Mouse (Mus musculus): Measurements from ENCODE around the gene Gm14393.

The Gm14393 gene

GRCm38 (mm10) chr2:175067681-175068261 is at the start of gene Gm14393:
TSS of gene Gm14393 (minus strand) at chr2:175067781.
- 80% methylated on average over 1 of the region's 1 CpGs for WGBS

GRCm38 (mm10) chr2:175044268-175044667 is 23.3 kb downstream of the Gm14393 start:
- WGBS = 96% methylated on average over 27 of the region's 27 CpGs
